Mouse (Mus musculus) intestine, postnatal 0 days (tissue): ENCODE measurements at regions not wholly inside any gene's neighbourhood (a gene's known extent, or its start where the extent isn't known, plus 50 kb on each side); places are given as distances from the start of the nearest gene placed in this dataset.

Experiments
- ATAC-seq: fragments of 200-750 bp; cut with Nextera tagmentation; 2 replicates; pipeline ENCODE4 v1.8.0; 2017; ENCODE audit warnings: mild to moderate bottlenecking, moderate TSS enrichment, moderate library complexity
- H3K27ac ChIP-seq: fragments of 300-500 bp; sonication (generic); 2 replicates; pipeline ENCODE4 v1.5.1; 2014; ENCODE audit warnings: mild to moderate bottlenecking, low read depth, low read length, moderate library complexity
- H3K27me3 ChIP-seq: fragments of 300-500 bp; sonication (generic); replicated peaks from 2 replicates; pipeline ENCODE4 v1.6.1; 2014; ENCODE audit warnings: low read length, mixed read lengths; ENCODE audit not compliant: control insufficient read depth, insufficient read depth
- H3K36me3 ChIP-seq: fragments of 300-500 bp; sonication (generic); 2 replicates; pipeline ENCODE4 v1.6.1; 2014; ENCODE audit warnings: mild to moderate bottlenecking, moderate library complexity; ENCODE audit not compliant: control insufficient read depth, insufficient read depth
- H3K4me1 ChIP-seq: fragments of 300-500 bp; sonication (generic); replicated peaks from 2 replicates; pipeline ENCODE4 v1.6.1; 2014; ENCODE audit warnings: antibody characterized with exemption, low read length, mixed read lengths; ENCODE audit not compliant: control insufficient read depth, insufficient read depth
- H3K4me2 ChIP-seq: fragments of 300-500 bp; sonication (generic); replicated peaks from 2 replicates; pipeline ENCODE4 v1.6.1; 2014; ENCODE audit warnings: low read depth, mild to moderate bottlenecking, moderate library complexity
- H3K4me3 ChIP-seq: fragments of 300-500 bp; sonication (generic); 2 replicates; pipeline ENCODE4 v1.5.1; 2014; ENCODE audit warnings: low read depth, low read length
- H3K9ac ChIP-seq: fragments of 300-500 bp; sonication (generic); 2 replicates; pipeline ENCODE4 v1.6.1; 2014; ENCODE audit warnings: mild to moderate bottlenecking, low read depth, low read length
- H3K9me3 ChIP-seq: fragments of 300-500 bp; sonication (generic); 2 replicates; pipeline ENCODE4 v1.6.1; 2016; ENCODE audit warnings: mixed run types; ENCODE audit not compliant: control insufficient read depth
- CTCF ChIP-seq: sonication (generic); IDR thresholded peaks from 2 replicates; pipeline ENCODE4 v1.5.1; 2016; ENCODE audit warnings: low read depth, mild to moderate bottlenecking, control low read depth, antibody characterized with exemption, moderate library complexity
- WGBS: fragments of 180-500 bp; shearing (Covaris S2); extraction: QIAGEN DNeasy Blood & Tissue Kit; methylation state at CpG from one replicate; pipeline ENCODE4 v1.1.7; 2014; 5-methylcytosine and 5-hydroxymethylcytosine counted together

GRCm38 (mm10) chr13:60101651-60102050 lies 75.5 kb downstream of the Gas1 start:
- H3K9me3 ChIP-seq: no peaks in the 10 kb centered on the region
- H3K36me3 ChIP-seq: no peaks in the 10 kb centered on the region
- 67% methylated on average over 4 of the region's 4 CpGs for WGBS
- H3K9ac ChIP-seq: no peak overlapping the region
- no peak overlapping the region for H3K4me2 ChIP-seq
- no peak overlapping the region for H3K4me3 ChIP-seq
- H3K27me3 ChIP-seq: no peaks in the 10 kb centered on the region
- no peaks in the 10 kb centered on the region for H3K4me1 ChIP-seq
- ATAC-seq: no peak
- no peak for TF ChIP-seq CTCF
- no peak overlapping the region for H3K27ac ChIP-seq

GRCm38 (mm10) chr13:60100130-60101112 lies 76.7 kb downstream of the Gas1 start:
- no peaks in the 10 kb centered on the region for H3K27me3 ChIP-seq
- 64% methylated on average over 12 of the region's 12 CpGs for WGBS
- no peaks in the 10 kb centered on the region for H3K9me3 ChIP-seq
- H3K4me3 ChIP-seq: no peak overlapping the region
- H3K36me3 ChIP-seq: no peaks in the 10 kb centered on the region
- no peak for ATAC-seq
- H3K4me2 ChIP-seq: no peak overlapping the region
- no peak overlapping the region for H3K9ac ChIP-seq
- H3K27ac ChIP-seq: no peak overlapping the region; the same call in 1 of the 2 replicates
- TF ChIP-seq CTCF: no peak
- no peaks in the 10 kb centered on the region for H3K4me1 ChIP-seq

DNA sequence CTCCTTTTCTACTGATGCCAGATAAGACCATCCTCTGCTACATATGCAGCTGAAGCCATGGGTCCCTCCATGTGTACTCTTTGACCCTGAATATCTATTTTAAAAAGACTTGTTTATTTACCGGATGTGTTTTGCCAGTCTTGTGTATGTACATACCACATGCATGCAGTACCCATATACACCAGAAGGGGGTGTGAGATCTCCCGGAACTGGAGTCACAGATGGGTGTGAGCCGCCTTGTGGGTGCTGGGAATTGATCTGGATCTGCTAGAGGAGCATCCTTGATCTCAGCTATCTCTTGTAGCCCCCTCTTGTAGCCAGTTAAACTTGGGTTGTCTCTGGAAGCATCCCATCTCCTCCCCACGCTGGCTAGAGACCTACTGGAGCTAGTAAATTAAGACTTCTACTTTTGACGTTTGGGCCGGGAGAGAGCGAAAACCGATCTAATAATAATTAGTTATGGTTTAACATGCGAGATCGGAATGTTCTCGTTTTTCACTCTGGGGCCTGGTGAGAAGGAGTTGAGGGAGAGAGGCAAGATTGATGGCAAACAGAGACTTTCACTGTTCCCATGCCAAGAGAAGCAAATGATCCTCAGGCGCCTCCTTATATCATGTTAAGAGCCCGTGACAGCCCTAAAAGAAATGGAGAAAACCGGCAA lies 77.6 kb downstream of the Gas1 start:
- 77% methylated on average over 14 of the region's 14 CpGs for WGBS
- Histone ChIP-seq H3K9ac (no peak overlapping the region), H3K9me3 (no peaks in the 10 kb centered on the region), H3K27me3 (no peaks in the 10 kb centered on the region), H3K27ac (no peak overlapping the region; the same call in 1 of the 2 replicates), H3K4me2 (no peak overlapping the region), H3K4me3 (no peak overlapping the region), H3K4me1 (no peaks in the 10 kb centered on the region), H3K36me3 (no peaks in the 10 kb centered on the region)
- ATAC-seq: no peak
- TF ChIP-seq CTCF: peak; percentile 60

DNA sequence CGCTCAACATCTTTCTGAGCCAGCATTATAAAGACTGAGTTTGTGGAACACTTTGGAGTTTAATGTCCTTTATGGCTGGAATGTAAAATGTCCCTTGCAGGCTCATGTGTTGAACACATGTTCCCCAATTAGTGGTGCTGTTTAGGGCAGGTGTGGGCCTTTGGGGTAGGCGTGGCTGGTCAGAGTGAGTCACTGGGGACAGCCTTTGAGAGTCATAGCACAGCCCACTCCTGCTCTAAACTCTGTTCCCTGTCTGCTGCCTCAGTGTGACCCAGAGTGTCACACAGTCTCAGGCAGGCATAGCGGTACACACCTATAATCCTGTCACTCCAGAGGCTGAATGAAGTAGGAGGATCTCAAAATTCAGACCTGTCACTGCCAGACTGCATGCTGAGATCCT lies 78.8 kb downstream of the Gas1 start:
- no peaks in the 10 kb centered on the region for H3K36me3 ChIP-seq
- no peak for TF ChIP-seq CTCF
- no peaks in the 10 kb centered on the region for H3K27me3 ChIP-seq
- H3K9me3 ChIP-seq: no peaks in the 10 kb centered on the region
- WGBS: 72% methylated on average over 3 of the region's 3 CpGs
- no peak for ATAC-seq
- H3K4me2 ChIP-seq: no peak overlapping the region
- H3K4me1 ChIP-seq: no peaks in the 10 kb centered on the region
- H3K9ac ChIP-seq: no peak overlapping the region
- H3K4me3 ChIP-seq: no peak overlapping the region
- H3K27ac ChIP-seq: no peak overlapping the region

GRCm38 (mm10) chr13:60097776-60098175 lies 79.4 kb downstream of the Gas1 start:
- Histone ChIP-seq H3K9ac (no peak overlapping the region), H3K36me3 (no peaks in the 10 kb centered on the region), H3K4me1 (no peaks in the 10 kb centered on the region), H3K9me3 (no peaks in the 10 kb centered on the region), H3K27me3 (no peaks in the 10 kb centered on the region), H3K4me2 (no peak overlapping the region), H3K4me3 (no peak overlapping the region), H3K27ac (no peak overlapping the region)
- TF ChIP-seq CTCF: no peak
- ATAC-seq: no peak
- WGBS: 69% methylated on average over 6 of the region's 6 CpGs

DNA sequence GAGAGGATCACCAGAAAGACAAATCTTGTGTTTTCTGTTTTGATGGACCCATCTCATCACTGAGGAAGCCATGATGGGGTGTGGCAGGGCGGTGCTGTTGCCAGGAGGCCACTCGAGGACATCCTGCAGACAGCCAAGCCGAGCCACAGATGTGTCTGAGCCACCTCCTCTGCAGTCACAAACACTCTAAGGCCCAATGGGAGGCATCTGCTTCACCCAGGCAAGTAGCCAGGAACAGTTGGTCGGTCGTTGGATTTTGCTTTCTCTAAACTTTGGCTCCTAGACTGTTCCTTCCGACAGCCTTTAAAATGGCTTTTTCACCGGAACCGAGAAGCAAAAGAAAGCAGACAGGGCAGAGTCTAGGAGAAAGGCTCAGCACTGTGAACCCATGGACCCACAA lies 90.5 kb downstream of the Gas1 start:
- Histone ChIP-seq H3K27me3 (no peaks in the 10 kb centered on the region), H3K4me3 (no peak overlapping the region), H3K4me2 (no peak overlapping the region), H3K4me1 (no peaks in the 10 kb centered on the region), H3K9me3 (no peaks in the 10 kb centered on the region), H3K36me3 (no peaks in the 10 kb centered on the region), H3K9ac (no peak overlapping the region), H3K27ac (no peak overlapping the region)
- WGBS: 75% methylated on average over 8 of the region's 8 CpGs
- no peak for ATAC-seq
- TF ChIP-seq CTCF: no peak
